Mouse (Mus musculus): ENCODE measurements around the gene Cpne9. TPM values are rescaled to one million over a fixed set of nuclear protein-coding genes. Genes with fewer than 3 reads are reported as not detected.

The Cpne9 gene
- not detected for polyA plus RNA-seq (2017; shearing (Covaris generic))

DNA sequence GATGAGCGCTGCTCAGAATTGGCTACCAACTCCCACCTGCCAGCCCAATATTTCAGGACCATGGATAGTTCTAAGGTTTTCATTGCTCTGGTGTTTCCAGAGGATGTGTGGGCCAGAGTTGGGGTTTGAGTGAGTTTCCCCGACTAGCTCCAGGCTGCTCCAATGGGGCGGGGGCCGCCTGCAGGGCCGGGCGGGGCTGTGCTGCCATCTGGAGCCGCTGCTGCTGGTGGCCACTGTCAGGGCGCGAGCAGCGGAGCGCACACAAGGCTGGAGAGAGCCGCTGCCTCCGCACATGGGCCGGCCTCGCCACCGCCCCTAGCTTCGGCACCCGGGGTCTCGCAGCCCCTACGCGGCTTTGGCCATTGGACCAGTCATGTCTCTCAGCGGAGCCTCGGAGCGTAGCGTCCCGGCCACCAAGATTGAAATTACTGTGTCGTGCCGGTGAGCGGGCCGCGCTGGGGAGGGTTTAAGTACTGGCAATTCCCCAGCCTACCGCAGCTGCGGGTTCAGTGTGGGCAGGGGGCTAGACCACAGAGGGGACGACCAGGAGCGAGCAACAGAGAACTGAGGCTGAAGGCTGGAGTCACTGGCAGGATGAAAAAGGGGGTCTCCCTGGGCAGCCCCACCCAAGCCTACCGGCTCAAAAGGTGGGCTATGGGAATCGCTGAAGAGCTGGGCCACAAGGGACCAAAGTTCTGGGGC is at the start of gene Cpne9:
Gene Cpne9, plus strand, starts transcription at position 207 of the 702 bp plus-strand sequence.

DNA sequence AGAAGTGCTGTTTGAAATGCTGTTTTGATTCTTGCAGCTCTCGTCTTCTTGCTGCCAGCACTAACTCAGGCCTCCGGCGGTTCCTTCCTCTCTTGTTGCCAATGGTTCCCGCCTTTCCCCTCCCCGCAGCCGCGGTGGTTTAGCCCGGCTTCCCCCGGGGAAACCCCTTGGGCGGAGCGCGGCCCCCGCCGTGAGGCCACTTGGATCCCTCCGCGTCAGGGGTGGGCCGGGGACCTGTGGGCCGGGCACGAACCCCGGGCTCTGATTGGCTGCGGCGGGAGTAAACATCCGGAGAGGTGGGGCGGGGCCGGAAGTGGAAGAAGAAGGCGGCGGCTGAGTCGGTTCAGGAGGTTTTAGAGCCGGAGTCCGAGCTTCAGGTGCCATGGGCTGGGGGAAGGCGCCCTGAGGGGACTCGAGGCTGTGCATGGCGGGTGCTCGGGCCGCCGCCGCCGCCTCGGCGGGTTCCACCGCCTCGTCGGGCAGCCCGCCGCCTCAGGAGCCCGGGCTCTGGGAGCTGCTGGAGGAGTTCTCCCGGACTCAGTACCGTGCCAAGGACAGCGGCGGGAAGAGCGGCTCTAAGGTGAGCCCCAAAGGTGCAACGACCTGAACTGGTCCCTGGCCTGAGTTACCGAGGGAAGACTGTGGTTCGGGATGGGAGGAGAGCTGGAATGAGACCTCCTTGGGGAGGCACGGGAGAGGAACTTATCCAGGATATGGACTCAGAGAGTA is 44.4 kb upstream of the Cpne9 start, which contains the start of gene Mtmr14:
Gene Mtmr14, plus strand, starts transcription at position 302 of the 729 bp plus-strand sequence.

DNA sequence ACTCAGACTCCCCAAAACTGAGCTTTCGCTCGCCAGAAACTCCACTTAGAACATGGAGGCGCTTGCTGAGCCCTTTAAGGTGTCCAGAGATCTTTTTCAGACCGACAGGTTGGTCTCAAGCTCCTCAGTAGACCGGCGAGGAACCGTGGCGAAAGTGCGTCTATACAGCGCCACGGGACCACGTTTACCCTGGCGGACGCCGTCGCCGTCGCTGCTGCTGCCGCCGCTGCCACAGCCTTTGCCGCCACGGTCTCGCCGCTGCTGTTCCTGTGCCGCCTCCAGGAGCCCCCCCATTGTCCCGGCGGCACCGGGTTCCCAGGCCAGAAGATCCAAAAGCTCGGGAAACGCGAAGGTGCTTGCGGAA is 24.9 kb downstream of the Cpne9 start, which contains the start of gene Brpf1:
Gene Brpf1, plus strand, starts transcription at position 152 of the 364 bp plus-strand sequence.

DNA sequence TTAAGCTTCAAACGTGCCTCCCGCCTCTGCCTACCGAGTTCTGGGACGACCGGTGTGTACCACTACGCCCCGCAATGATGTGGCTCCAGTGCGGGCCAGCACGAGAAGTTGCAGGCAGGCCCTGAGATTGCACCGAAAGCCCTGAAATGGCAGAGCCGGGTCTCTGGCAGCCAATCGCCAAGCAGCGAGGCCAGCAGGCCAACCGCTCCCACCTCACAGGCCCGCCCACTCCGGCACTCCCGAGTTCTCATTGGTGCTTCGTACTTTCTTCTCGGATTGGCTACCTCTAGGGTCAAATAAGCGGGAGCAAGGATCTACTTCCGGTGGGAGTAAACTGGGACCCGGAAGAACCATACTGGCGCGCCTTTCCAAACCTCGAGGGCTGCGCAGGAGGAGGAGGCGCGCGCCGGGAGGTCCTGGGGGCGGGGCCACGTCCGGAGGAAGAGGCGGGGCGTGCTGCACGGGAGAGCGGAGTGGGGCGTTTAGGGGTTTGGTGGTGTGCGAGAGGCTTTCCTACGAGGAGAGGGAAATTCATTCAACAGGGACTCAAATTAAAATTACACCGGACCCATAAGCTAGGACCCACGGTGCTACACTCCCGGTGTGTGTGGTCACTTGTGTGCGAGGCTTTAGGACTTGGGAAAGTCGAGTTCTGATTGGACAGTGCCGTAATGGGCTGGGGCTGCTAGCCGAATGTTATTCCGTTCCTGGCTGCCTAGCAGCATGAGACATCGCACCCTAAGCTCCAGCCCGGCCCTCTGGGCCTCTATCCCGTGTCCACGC is 44.6 kb downstream of the Cpne9 start, which contains the start of gene Ogg1:
Gene Ogg1, plus strand, starts transcription at position 440 of the 783 bp plus-strand sequence.

DNA sequence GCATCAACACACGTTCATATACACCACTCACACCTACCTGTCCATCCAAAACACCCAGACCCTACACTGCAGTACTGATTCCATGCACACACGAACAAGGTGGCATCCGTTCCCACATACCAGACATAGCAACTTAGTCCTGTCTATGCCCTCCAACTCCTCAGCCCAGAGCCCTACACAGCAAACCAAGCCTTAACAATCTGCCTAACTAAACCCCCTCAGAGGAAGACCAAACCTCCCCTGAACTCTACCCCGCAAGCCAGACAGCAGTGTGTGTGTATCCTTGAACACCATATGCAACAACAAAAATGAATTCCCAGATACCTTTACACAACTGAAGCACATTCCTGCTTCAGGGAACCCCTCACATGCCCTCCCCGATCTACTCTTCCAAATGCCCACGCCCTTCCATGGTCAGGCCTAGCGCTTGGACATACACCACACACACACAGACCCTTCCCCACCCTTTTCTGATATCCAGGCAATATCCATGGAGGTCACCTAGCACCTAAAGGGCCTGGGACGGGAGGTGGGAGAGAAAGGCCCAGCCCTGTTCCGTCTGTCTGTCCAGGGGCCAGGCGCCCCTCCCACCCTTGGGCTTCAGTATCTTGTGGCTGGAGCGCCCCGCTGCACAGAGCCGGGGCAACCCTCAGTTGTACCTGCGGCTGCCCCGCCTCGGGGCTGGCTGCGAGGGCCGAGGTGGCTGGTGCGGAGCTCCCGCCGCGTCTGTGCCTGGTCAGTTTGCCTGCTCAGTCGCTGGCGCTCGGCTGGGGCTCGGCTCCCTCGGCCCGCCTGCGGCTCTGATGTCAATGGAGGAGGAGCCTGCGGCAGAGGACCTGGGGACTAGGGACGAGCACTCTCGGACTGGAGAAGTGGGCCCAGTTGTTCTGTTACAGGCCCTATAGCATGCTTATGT is 61.3 kb downstream of the Cpne9 start, which contains the start of gene Camk1:
Gene Camk1, minus strand, starts transcription at position 808 of the 916 bp plus-strand sequence.

Other genes with a start within 250 kb of the Cpne9 start
- gene Thumpd3, start 236.1 kb upstream of the Cpne9 start, polyA plus RNA-seq (2017; shearing (Covaris generic)): 99.5 TPM
- gene Setd5, start 204.9 kb upstream of the Cpne9 start, polyA plus RNA-seq (2017; shearing (Covaris generic)): 50.6 TPM
- 0.21 TPM for gene Lhfpl4, start 86.9 kb upstream of the Cpne9 start, polyA plus RNA-seq (2017; shearing (Covaris generic))
- gene Mtmr14, start 44.5 kb upstream of the Cpne9 start, polyA plus RNA-seq (2017; shearing (Covaris generic)): 19.5 TPM
- gene Brpf1, start 24.8 kb downstream of the Cpne9 start, polyA plus RNA-seq (2017; shearing (Covaris generic)): 37.0 TPM
- gene Ogg1, start 44.7 kb downstream of the Cpne9 start, polyA plus RNA-seq (2017; shearing (Covaris generic)): 14.3 TPM
- 2.7 TPM for gene Camk1, start 61.7 kb downstream of the Cpne9 start, polyA plus RNA-seq (2017; shearing (Covaris generic))
- 66.9 TPM for gene Tada3, start 95.6 kb downstream of the Cpne9 start, polyA plus RNA-seq (2017; shearing (Covaris generic))
- gene Arpc4, start 95.8 kb downstream of the Cpne9 start, polyA plus RNA-seq (2017; shearing (Covaris generic)): 593 TPM
- 16.9 TPM for gene Ttll3, start 107.0 kb downstream of the Cpne9 start, polyA plus RNA-seq (2017; shearing (Covaris generic))
- 19.9 TPM for gene Rpusd3, start 137.0 kb downstream of the Cpne9 start, polyA plus RNA-seq (2017; shearing (Covaris generic))
- gene Cidec, start 153.5 kb downstream of the Cpne9 start, polyA plus RNA-seq (2017; shearing (Covaris generic)): not detected
- gene Jagn1, start 160.3 kb downstream of the Cpne9 start, polyA plus RNA-seq (2017; shearing (Covaris generic)): 71.0 TPM
- gene Il17re, start 176.2 kb downstream of the Cpne9 start, polyA plus RNA-seq (2017; shearing (Covaris generic)): 0.25 TPM
- 0.65 TPM for gene Il17rc, start 189.1 kb downstream of the Cpne9 start, polyA plus RNA-seq (2017; shearing (Covaris generic))
- 12.5 TPM for gene Creld1, start 201.0 kb downstream of the Cpne9 start, polyA plus RNA-seq (2017; shearing (Covaris generic))
- 0.25 TPM for gene Prrt3, start 219.6 kb downstream of the Cpne9 start, polyA plus RNA-seq (2017; shearing (Covaris generic))
- gene Emc3, start 249.3 kb downstream of the Cpne9 start, polyA plus RNA-seq (2017; shearing (Covaris generic)): 115 TPM
- 1.9 TPM for gene Fancd2, start 249.4 kb downstream of the Cpne9 start, polyA plus RNA-seq (2017; shearing (Covaris generic))

Measured in CD4-positive, CD25-positive, alpha-beta regulatory T cell, adult 9 weeks (primary cell).